Mouse (Mus musculus) heart, adult 2 months (tissue): ENCODE data around the gene Ptn. TPM values are rescaled to one million over a fixed set of nuclear protein-coding genes. Genes with fewer than 3 reads are reported as not detected.

Source experiments
- DNase-seq, 2 experiments: peaks; one replicate each; pipeline ENCODE4 v3.0.0; 2021
- H3K27ac ChIP-seq: fragments of 200-600 bp; 2 replicates; pipeline ENCODE4 v1.8.1; 2022
- H3K27me3 ChIP-seq: fragments of 200-500 bp; 2 replicates; pipeline ENCODE4 v1.6.1; 2012; ENCODE audit warnings: mild to moderate bottlenecking, low read length, inconsistent platforms, mixed read lengths; ENCODE audit not compliant: control insufficient read depth, insufficient read depth
- H3K36me3 ChIP-seq: fragments of 200-500 bp; 2 replicates; pipeline ENCODE4 v1.6.1; 2012; ENCODE audit warnings: low read length, inconsistent platforms; ENCODE audit not compliant: control insufficient read depth, insufficient read depth
- H3K4me1 ChIP-seq: fragments of 200-500 bp; 2 replicates; pipeline ENCODE4 v1.6.1; 2011; ENCODE audit warnings: low read length; ENCODE audit not compliant: control insufficient read depth, insufficient read depth
- H3K4me3 ChIP-seq: fragments of 200-600 bp; 2 replicates; pipeline ENCODE4 v1.8.1; 2022
- H3K79me2 ChIP-seq: fragments of 200-500 bp; replicated peaks from 2 replicates; pipeline ENCODE4 v1.6.1; 2012; ENCODE audit warnings: mild to moderate bottlenecking, inconsistent platforms, low read length, moderate library complexity, mixed read lengths; ENCODE audit not compliant: control insufficient read depth, insufficient read depth
- H3K9ac ChIP-seq: fragments of 200-500 bp; 2 replicates; pipeline ENCODE4 v1.6.1; 2012; ENCODE audit warnings: low read depth, mild to moderate bottlenecking, control low read depth, inconsistent platforms, low read length, mixed read lengths
- CTCF ChIP-seq: fragments of 200-600 bp; IDR thresholded peaks from 2 replicates; pipeline ENCODE4 v1.8.1; 2022; ENCODE audit warnings: antibody characterized with exemption, mild to moderate bottlenecking, moderate library complexity
- EP300 ChIP-seq: fragments of 200-500 bp; IDR thresholded peaks from 2 replicates; pipeline ENCODE4 v1.6.1; 2011; ENCODE audit warnings: low read depth, low read length, control low read depth; ENCODE audit not compliant: insufficient read depth
- POLR2A ChIP-seq: fragments of 200-500 bp; IDR thresholded peaks from 2 replicates; pipeline ENCODE4 v1.6.1; 2011; ENCODE audit warnings: mild to moderate bottlenecking, low read depth, low read length, control low read depth; ENCODE audit not compliant: insufficient read depth
- WGBS: fragments of 180-500 bp; shearing (Covaris S2); methylation state at CpG from one replicate; pipeline ENCODE4 v1.1.7; 2018; 5-methylcytosine and 5-hydroxymethylcytosine counted together
- intact Hi-C: fragments of 180-260 bp; cut with DNase I; formaldehyde crosslinking; loops from one replicate; pipeline ENCODE4 v1.15.1; 2025
- polyA plus RNA-seq: library from polyadenylated mRNA; depleted of rRNA; stranded (reverse); fragments of >200 nt; gene quantifications from 2 replicates; pipeline ENCODE4 v1.2.3, GENCODE M21; 2012
- total RNA-seq, 2 experiments: library from RNA; stranded (reverse); gene quantifications; 2 replicates each; pipeline ENCODE4 v1.2.3; 2021

Ptn gene
- total and polyA plus RNA-seq, 3 experiments: 1.4 to 2.9 (median 2.1) TPM

- no peaks in the 10 kb centered on the region; the same call in 1 of the 2 replicates for H3K4me1 ChIP-seq
- no peaks in the 10 kb centered on the region for H3K36me3 ChIP-seq
- no peaks in the 10 kb centered on the region for H3K27me3 ChIP-seq
- no peak overlapping the region for H3K27ac ChIP-seq
- no peaks in the 10 kb centered on the region for H3K79me2 ChIP-seq
- no peak for DNase-seq
- no peak for TF ChIP-seq EP300
- 62% methylated on average over 6 of the region's 6 CpGs for WGBS
- no peak overlapping the region for H3K4me3 ChIP-seq
- intact Hi-C loops: no loop called here
- no peak overlapping the region for H3K9ac ChIP-seq
Observed at GRCm38 (mm10) chr6:36844258-36844657, 34.2 kb upstream of the Ptn start.

DNA sequence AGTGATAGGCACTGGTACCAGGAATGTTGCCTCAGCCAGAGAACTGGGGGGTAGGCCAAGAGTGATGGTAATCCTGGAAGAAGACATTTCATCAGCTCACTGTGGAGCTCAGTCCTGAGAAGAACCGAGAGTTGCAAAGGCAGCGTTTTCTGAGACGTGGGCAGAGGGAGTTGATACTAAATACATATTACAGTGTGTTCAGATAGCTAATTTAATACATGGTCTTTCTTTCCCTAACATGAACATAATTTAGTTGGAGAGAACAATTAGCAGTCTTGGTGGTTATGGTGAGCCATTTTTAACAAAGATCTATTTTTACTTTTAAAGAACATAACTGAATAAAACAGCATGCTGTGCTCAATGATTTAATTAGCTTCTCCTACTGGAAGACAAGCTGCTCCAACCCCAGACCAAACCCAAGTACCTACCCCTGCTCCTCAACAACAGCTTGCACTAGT, 33.0 kb upstream of the Ptn start:
- intact Hi-C loops: no loop called here
- 80% methylated on average over 3 of the region's 3 CpGs for WGBS

GRCm38 (mm10) chr6:36842101-36842922, 32.3 kb upstream of the Ptn start:
- intact Hi-C loops: no loop called here
- H3K4me3 ChIP-seq: no peak overlapping the region
- no peaks in the 10 kb centered on the region for H3K27me3 ChIP-seq
- no peaks in the 10 kb centered on the region for H3K36me3 ChIP-seq
- H3K4me1 ChIP-seq: no peaks in the 10 kb centered on the region; the same call in 1 of the 2 replicates
- no peak overlapping the region for H3K27ac ChIP-seq
- no peak for DNase-seq
- no peaks in the 10 kb centered on the region for H3K79me2 ChIP-seq
- no peak overlapping the region for H3K9ac ChIP-seq
- TF ChIP-seq EP300 (no peak), POLR2A (no peak), CTCF (no peak)
- 75% methylated on average over 5 of the region's 5 CpGs for WGBS

More for the DNA sequence above, 33.0 kb upstream of the Ptn start:
- H3K79me2 ChIP-seq: no peaks in the 10 kb centered on the region
- no peak overlapping the region for H3K4me3 ChIP-seq
- no peaks in the 10 kb centered on the region for H3K27me3 ChIP-seq
- H3K27ac ChIP-seq: no peak overlapping the region
- no peaks in the 10 kb centered on the region for H3K36me3 ChIP-seq
- H3K9ac ChIP-seq: no peak overlapping the region
- no peaks in the 10 kb centered on the region; the same call in 1 of the 2 replicates for H3K4me1 ChIP-seq
- DNase-seq: no peak
- TF ChIP-seq POLR2A (no peak), CTCF (no peak), EP300 (no peak)

- intact Hi-C loops: no loop called here
- WGBS: 89% methylated on average over 3 of the region's 3 CpGs
Observed at GRCm38 (mm10) chr6:36841701-36842100, 31.7 kb upstream of the Ptn start.

GRCm38 (mm10) chr6:36841174-36841573, 31.2 kb upstream of the Ptn start:
- intact Hi-C loops: no loop called here

More at GRCm38 (mm10) chr6:36841701-36842100, 31.7 kb upstream of the Ptn start:
- Histone ChIP-seq H3K36me3 (no peaks in the 10 kb centered on the region), H3K27ac (no peak overlapping the region), H3K27me3 (no peaks in the 10 kb centered on the region), H3K4me3 (no peak overlapping the region), H3K9ac (no peak overlapping the region), H3K79me2 (no peaks in the 10 kb centered on the region), H3K4me1 (no peaks in the 10 kb centered on the region; the same call in 1 of the 2 replicates)
- no peak for TF ChIP-seq EP300
- DNase-seq: no peak

DNA sequence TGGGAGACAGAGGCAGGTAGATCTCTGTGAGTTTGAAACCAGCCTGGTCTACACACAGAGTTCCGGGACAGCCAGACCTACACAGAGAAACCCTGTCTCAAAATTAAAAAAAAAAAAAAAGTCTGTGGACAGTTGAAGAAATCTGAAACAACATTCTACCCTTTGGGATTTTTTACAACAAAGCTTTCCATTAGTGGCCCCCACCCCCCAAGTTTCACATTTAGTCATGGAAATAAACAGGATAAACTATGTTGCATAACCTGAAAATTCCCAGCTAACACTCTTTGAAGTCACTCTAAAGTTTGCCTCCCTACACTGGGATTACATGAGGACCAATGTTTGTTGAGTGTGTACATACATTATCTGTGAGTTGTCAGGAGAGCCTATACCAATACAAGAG, 28.7 kb upstream of the Ptn start:
- Histone ChIP-seq H3K4me1 (no peaks in the 10 kb centered on the region; the same call in 1 of the 2 replicates), H3K79me2 (no peaks in the 10 kb centered on the region), H3K36me3 (no peaks in the 10 kb centered on the region), H3K27ac (no peak overlapping the region), H3K9ac (no peak overlapping the region), H3K27me3 (no peaks in the 10 kb centered on the region), H3K4me3 (no peak overlapping the region)
- TF ChIP-seq POLR2A (no peak), EP300 (no peak), CTCF (no peak)
- 93% methylated on average over 1 of the region's 1 CpGs for whole genome bisulfite sequencing
- intact Hi-C loops: no loop called here
- no peak for DNase-seq

More at GRCm38 (mm10) chr6:36841174-36841573, 31.2 kb upstream of the Ptn start:
- H3K27ac ChIP-seq: no peak overlapping the region
- TF ChIP-seq POLR2A (no peak), EP300 (no peak), CTCF (no peak)
- no peaks in the 10 kb centered on the region; the same call in 1 of the 2 replicates for H3K4me1 ChIP-seq
- no peaks in the 10 kb centered on the region for H3K79me2 ChIP-seq
- no peaks in the 10 kb centered on the region for H3K27me3 ChIP-seq
- no peak overlapping the region for H3K4me3 ChIP-seq
- H3K9ac ChIP-seq: no peak overlapping the region
- no peaks in the 10 kb centered on the region for H3K36me3 ChIP-seq
- DNase-seq: no peak
